Mouse (Mus musculus) neural tube, embryonic 12.5 days (tissue): ENCODE data around the gene Mgst2. TPM values are rescaled to one million over a fixed set of nuclear protein-coding genes. Genes with fewer than 3 reads are reported as not detected.
A peak's percentile ranks its signal among the peaks of the same experiment; 100 is the strongest.

Experiments used
- ATAC-seq: fragments of 200-750 bp; cut with Nextera tagmentation; 2 replicates; pipeline ENCODE4 v1.8.0; 2017; ENCODE audit warnings: low read depth, mild to moderate bottlenecking, moderate TSS enrichment, moderate library complexity; ENCODE audit not compliant: low FRiP score
- H3K27ac ChIP-seq: fragments of 300-500 bp; sonication (generic); 2 replicates; pipeline ENCODE4 v1.5.1; 2016
- H3K27me3 ChIP-seq: fragments of 300-500 bp; sonication (generic); replicated peaks from 2 replicates; pipeline ENCODE4 v1.6.1; 2016; ENCODE audit warnings: mild to moderate bottlenecking
- H3K36me3 ChIP-seq: fragments of 300-500 bp; sonication (generic); 2 replicates; pipeline ENCODE4 v1.6.1; 2016; ENCODE audit warnings: mild to moderate bottlenecking
- H3K4me1 ChIP-seq: fragments of 300-500 bp; sonication (generic); 2 replicates; pipeline ENCODE4 v1.6.1; 2016
- H3K4me2 ChIP-seq: fragments of 300-500 bp; sonication (generic); replicated peaks from 2 replicates; pipeline ENCODE4 v1.6.1; 2016; ENCODE audit warnings: mild to moderate bottlenecking
- H3K4me3 ChIP-seq: fragments of 300-500 bp; sonication (generic); 2 replicates; pipeline ENCODE4 v1.5.1; 2016
- H3K9ac ChIP-seq: fragments of 300-500 bp; sonication (generic); 2 replicates; pipeline ENCODE4 v1.6.1; 2016; ENCODE audit warnings: mild to moderate bottlenecking
- H3K9me3 ChIP-seq: fragments of 300-500 bp; sonication (generic); 2 replicates; pipeline ENCODE4 v1.6.1; 2016; ENCODE audit warnings: mild to moderate bottlenecking
- WGBS: fragments of 180-500 bp; shearing (Covaris S2); methylation state at CpG from one replicate; pipeline ENCODE4 v1.1.7; 2016; 5-methylcytosine and 5-hydroxymethylcytosine counted together
- polyA plus RNA-seq: library from polyadenylated mRNA; unstranded; fragments of >200 nt; fragmentation: Nextera tagmentation; extraction: Ambion mirVana; gene quantifications from 2 replicates; pipeline ENCODE4 v1.2.1, GENCODE M21; 2016

The Mgst2 gene
- polyA plus RNA-seq = 1.3 and 1.5 TPM in 2 replicates

GRCm38 (mm10) chr3:51660060-51660459 is at the start of gene Mgst2:
Mgst2 (plus strand) TSS chr3:51660360.
- 73% methylated on average over 4 of the region's 4 CpGs for WGBS
- Histone ChIP-seq H3K4me1 (no peaks in the 10 kb centered on the region), H3K27me3 (no peaks in the 10 kb centered on the region), H3K9ac (no peak within 1 kb of the TSS), H3K36me3 (no peaks in the 10 kb centered on the region), H3K9me3 (no peaks in the 10 kb centered on the region), H3K27ac (no peak within 1 kb of the TSS), H3K4me3 (no peak within 1 kb of the TSS), H3K4me2 (no peak within 1 kb of the TSS)
- no peak for ATAC-seq

- H3K4me2 ChIP-seq = 0 out of 2 replicates have a peak overlapping the region, but pooled peaks have one; percentile 24
- no peak for ATAC-seq
- H3K4me3 ChIP-seq = no peak overlapping the region
- no peak overlapping the region for H3K9ac ChIP-seq
- 11% methylated on average over 6 of the region's 6 CpGs for WGBS
- no peak overlapping the region for H3K27ac ChIP-seq
- no peaks in the 10 kb centered on the region for H3K36me3 ChIP-seq
- H3K27me3 ChIP-seq = no peaks in the 10 kb centered on the region
- peaks cover 5% of the 10 kb centered on the region; the same call in 1 of the 2 replicates for H3K4me1 ChIP-seq
- H3K9me3 ChIP-seq = no peaks in the 10 kb centered on the region
Observed at GRCm38 (mm10) chr3:51611972-51612371, 48.2 kb upstream of the Mgst2 start.

GRCm38 (mm10) chr3:51612398-51613356 is 47.5 kb upstream of the Mgst2 start:
- H3K36me3 ChIP-seq = no peaks in the 10 kb centered on the region
- no peaks in the 10 kb centered on the region for H3K27me3 ChIP-seq
- H3K9ac ChIP-seq = no peak overlapping the region
- H3K4me1 ChIP-seq = peaks cover 5% of the 10 kb centered on the region; the same call in 1 of the 2 replicates
- no peak overlapping the region for H3K27ac ChIP-seq
- no peak overlapping the region for H3K4me2 ChIP-seq
- no peaks in the 10 kb centered on the region for H3K9me3 ChIP-seq
- no peak for ATAC-seq
- no peak overlapping the region for H3K4me3 ChIP-seq
- 87% methylated on average over 10 of the region's 10 CpGs for WGBS

- no peak overlapping the region for H3K4me2 ChIP-seq
- no peak for ATAC-seq
- H3K4me1 ChIP-seq = peaks cover 5% of the 10 kb centered on the region; the same call in 1 of the 2 replicates
- H3K36me3 ChIP-seq = no peaks in the 10 kb centered on the region
- H3K4me3 ChIP-seq = no peak overlapping the region
- no peaks in the 10 kb centered on the region for H3K27me3 ChIP-seq
- no peak overlapping the region for H3K27ac ChIP-seq
- 86% methylated on average over 13 of the region's 13 CpGs for WGBS
- H3K9me3 ChIP-seq = no peaks in the 10 kb centered on the region
- H3K9ac ChIP-seq = no peak overlapping the region
Observed at GRCm38 (mm10) chr3:51614278-51614677, 45.9 kb upstream of the Mgst2 start.

- 76% methylated on average over 2 of the region's 2 CpGs for whole genome bisulfite sequencing
- no peaks in the 10 kb centered on the region for H3K4me1 ChIP-seq
- H3K9me3 ChIP-seq = no peaks in the 10 kb centered on the region
- ATAC-seq = no peak
- H3K4me3 ChIP-seq = no peak overlapping the region
- H3K27me3 ChIP-seq = no peaks in the 10 kb centered on the region
- H3K36me3 ChIP-seq = no peaks in the 10 kb centered on the region
- no peak overlapping the region for H3K27ac ChIP-seq
- no peak overlapping the region for H3K9ac ChIP-seq
- H3K4me2 ChIP-seq = no peak overlapping the region
Observed at GRCm38 (mm10) chr3:51623956-51624355, 36.2 kb upstream of the Mgst2 start.

DNA sequence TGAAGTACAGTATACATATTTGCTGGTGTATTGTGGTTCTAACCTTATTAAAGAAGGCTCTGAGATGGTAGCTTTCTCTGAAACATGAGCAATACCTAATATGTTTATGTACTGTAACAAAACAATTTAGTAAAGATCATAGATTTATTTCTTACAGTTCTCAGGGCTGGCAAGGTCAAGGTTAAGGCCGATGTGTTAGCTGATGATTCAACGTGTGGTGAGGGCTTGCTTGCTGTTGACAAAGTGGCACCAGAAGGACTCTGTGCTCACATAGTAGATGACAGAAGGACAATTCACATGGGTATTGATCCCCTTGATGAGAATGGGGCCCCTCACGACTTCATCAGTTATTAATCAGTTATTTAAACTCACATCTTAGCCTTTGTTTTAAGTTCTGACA is 32.4 kb upstream of the Mgst2 start:
- Histone ChIP-seq H3K27ac (no peak overlapping the region), H3K27me3 (no peaks in the 10 kb centered on the region), H3K4me2 (no peak overlapping the region), H3K36me3 (no peaks in the 10 kb centered on the region), H3K9ac (no peak overlapping the region), H3K4me1 (no peaks in the 10 kb centered on the region), H3K4me3 (no peak overlapping the region), H3K9me3 (no peaks in the 10 kb centered on the region)
- ATAC-seq = no peak
- 80% methylated on average over 3 of the region's 3 CpGs for WGBS

GRCm38 (mm10) chr3:51628977-51629376 is 31.2 kb upstream of the Mgst2 start:
- H3K4me2 ChIP-seq = no peak overlapping the region
- ATAC-seq = no peak
- WGBS = 72% methylated on average over 3 of the region's 3 CpGs

GRCm38 (mm10) chr3:51630746-51631145 is 29.4 kb upstream of the Mgst2 start:
- H3K27me3 ChIP-seq = no peaks in the 10 kb centered on the region
- no peak overlapping the region for H3K4me2 ChIP-seq
- no peaks in the 10 kb centered on the region for H3K4me1 ChIP-seq
- 0 out of 2 replicates have a peak, but pooled peaks cover 5% of the 10 kb centered on the region for H3K9me3 ChIP-seq
- H3K36me3 ChIP-seq = no peaks in the 10 kb centered on the region
- no peak overlapping the region for H3K9ac ChIP-seq
- H3K27ac ChIP-seq = no peak overlapping the region
- WGBS = 94% methylated on average over 1 of the region's 1 CpGs
- ATAC-seq = no peak
- H3K4me3 ChIP-seq = no peak overlapping the region

More at GRCm38 (mm10) chr3:51628977-51629376, 31.2 kb upstream of the Mgst2 start:
- H3K9me3 ChIP-seq = 0 out of 2 replicates have a peak, but pooled peaks cover 5% of the 10 kb centered on the region
- H3K4me1 ChIP-seq = no peaks in the 10 kb centered on the region
- no peaks in the 10 kb centered on the region for H3K36me3 ChIP-seq
- H3K27me3 ChIP-seq = no peaks in the 10 kb centered on the region
- H3K4me3 ChIP-seq = no peak overlapping the region
- no peak overlapping the region for H3K27ac ChIP-seq
- H3K9ac ChIP-seq = no peak overlapping the region

GRCm38 (mm10) chr3:51631971-51632370 is 28.2 kb upstream of the Mgst2 start:
- Histone ChIP-seq H3K36me3 (no peaks in the 10 kb centered on the region), H3K4me3 (no peak overlapping the region), H3K9ac (no peak overlapping the region), H3K4me1 (no peaks in the 10 kb centered on the region), H3K9me3 (0 out of 2 replicates have a peak, but pooled peaks cover 5% of the 10 kb centered on the region), H3K27ac (no peak overlapping the region), H3K27me3 (no peaks in the 10 kb centered on the region), H3K4me2 (no peak overlapping the region)
- no peak for ATAC-seq
- WGBS = 88% methylated on average over 4 of the region's 4 CpGs

- Histone ChIP-seq H3K27ac (no peak overlapping the region), H3K4me1 (no peaks in the 10 kb centered on the region), H3K4me2 (no peak overlapping the region), H3K4me3 (no peak overlapping the region), H3K9me3 (0 out of 2 replicates have a peak, but pooled peaks cover 5% of the 10 kb centered on the region), H3K9ac (no peak overlapping the region), H3K36me3 (no peaks in the 10 kb centered on the region), H3K27me3 (no peaks in the 10 kb centered on the region)
- 80% methylated on average over 1 of the region's 1 CpGs for WGBS
- ATAC-seq = no peak
Observed at GRCm38 (mm10) chr3:51634451-51634850, 25.7 kb upstream of the Mgst2 start.

DNA sequence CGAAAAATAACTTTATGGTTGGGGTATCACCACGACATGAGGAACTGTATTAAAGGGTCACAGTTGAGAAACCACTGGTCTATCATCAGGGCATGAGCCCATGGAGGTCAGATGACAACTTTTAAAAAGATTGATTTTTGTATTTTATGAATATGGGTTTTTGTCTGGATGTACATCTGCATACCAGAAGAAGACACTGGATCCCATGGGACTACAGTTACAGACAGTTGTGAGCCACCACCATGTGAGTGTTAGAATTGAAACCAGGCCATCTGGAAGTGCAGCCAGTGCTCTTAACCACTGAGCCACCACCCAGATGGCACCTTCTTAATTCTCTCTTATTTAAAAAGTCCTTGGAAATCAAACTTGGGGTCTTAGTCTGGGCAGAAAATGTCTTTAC is 24.2 kb upstream of the Mgst2 start:
- Histone ChIP-seq H3K36me3 (no peaks in the 10 kb centered on the region), H3K4me1 (no peaks in the 10 kb centered on the region), H3K4me3 (no peak overlapping the region), H3K9me3 (0 out of 2 replicates have a peak, but pooled peaks cover 5% of the 10 kb centered on the region), H3K9ac (no peak overlapping the region), H3K27me3 (no peaks in the 10 kb centered on the region), H3K4me2 (no peak overlapping the region), H3K27ac (no peak overlapping the region)
- WGBS = 86% methylated on average over 2 of the region's 2 CpGs
- ATAC-seq = no peak

DNA sequence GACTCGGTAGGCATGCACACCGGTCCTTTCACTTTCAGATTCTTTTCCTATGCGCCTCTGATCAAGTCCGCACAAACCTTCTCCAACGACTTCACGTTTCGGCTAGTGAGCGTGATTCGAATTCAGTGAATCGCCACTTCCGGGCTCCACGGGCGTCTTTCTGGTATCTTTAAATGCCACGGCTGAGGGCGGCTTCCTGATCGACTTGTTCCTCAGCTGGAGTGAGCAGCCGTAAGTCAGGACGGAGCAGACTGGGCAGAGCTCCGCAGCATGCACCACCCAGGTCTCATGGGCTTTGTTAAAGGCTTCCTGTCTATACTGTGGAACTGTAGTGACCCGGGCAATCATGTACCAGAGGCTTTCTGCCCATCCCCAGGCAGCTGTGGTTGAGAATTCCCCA is 23.5 kb upstream of the Mgst2 start:
- Histone ChIP-seq H3K9me3 (0 out of 2 replicates have a peak, but pooled peaks cover 5% of the 10 kb centered on the region), H3K4me3 (no peak overlapping the region), H3K27me3 (no peaks in the 10 kb centered on the region), H3K27ac (no peak overlapping the region), H3K4me1 (no peaks in the 10 kb centered on the region), H3K4me2 (no peak overlapping the region), H3K9ac (no peak overlapping the region), H3K36me3 (no peaks in the 10 kb centered on the region)
- ATAC-seq = no peak
- WGBS = 92% methylated on average over 20 of the region's 20 CpGs
